Mouse (Mus musculus): Measurements from ENCODE around the gene Igf2bp2. TPM values are rescaled to one million over a fixed set of nuclear protein-coding genes. Genes with fewer than 3 reads are reported as not detected.

The Igf2bp2 gene
- total and polyA plus RNA-seq, 3 experiments: 0.43 to 1.5 (median 0.51) TPM

- in situ Hi-C loops (cut with MboI; ENCODE audit: low pct_ligation_motif_present, low pct_unique_long_range_greater_than_20kb, low sequenced_read_pairs) (no loop called here), dilution Hi-C loops (cut with MboI; ENCODE audit: extremely low pct_ligation_motif_present, extremely low pct_unique_long_range_greater_than_20kb, low sequenced_read_pairs) (no loop called here)
- Histone ChIP-seq H3K27ac (ENCODE audit: insufficient read depth, low read depth) (no peak overlapping the region), H3K79me2 (replicated peaks; ENCODE audit: control insufficient read depth, extremely low read depth, insufficient read depth, poor library complexity, severe bottlenecking) (no peaks in the 10 kb centered on the region), H3K4me1 (ENCODE audit: control insufficient read depth in 1 of 2, insufficient read depth in 2 of 2) (peaks cover 0 to 4% of the 10 kb centered on the region in 2 experiments; a peak in 1 of 4 replicates), H3K27me3 (replicated peaks) (no peaks in the 10 kb centered on the region), H3K9me3 (replicated peaks; ENCODE audit: low read length) (peaks cover 9% of the 10 kb centered on the region), H3K9ac (ENCODE audit: insufficient read depth, low read depth) (no peak overlapping the region), H3K4me3 (replicated peaks in 1 of 3; ENCODE audit: low read depth in 2 of 3, low read length in 2 of 3, poor library complexity in 1 of 3) (no peak overlapping the region), H3K36me3 (replicated peaks in 1 of 2; ENCODE audit: control insufficient read depth in 1 of 2, insufficient read depth in 1 of 2, low read length in 1 of 2) (no peaks in the 10 kb centered on the region), H3K4me2 (ENCODE audit: insufficient read depth, low read depth, poor library complexity, severe bottlenecking) (no peak overlapping the region)
- TF ChIP-seq IRF4 (IDR thresholded peaks at IDR 0.05; ENCODE audit: low read depth, low read length): no peak
- no peak for TF ChIP-seq ETS1 (conservative IDR thresholded peaks at IDR 0.05; ENCODE audit: low read depth, low read length)
- no peak for TF ChIP-seq MXI1 (IDR thresholded peaks at IDR 0.05; ENCODE audit: low read depth, low read length)
- TF ChIP-seq JUND (conservative IDR thresholded peaks at IDR 0.05; ENCODE audit: low read depth, low read length): no peak
- no peak for TF ChIP-seq NELFE (IDR thresholded peaks at IDR 0.05; ENCODE audit: low read depth, low read length)
- no peak for TF ChIP-seq MAX (IDR thresholded peaks at IDR 0.05; ENCODE audit: low read length)
- TF ChIP-seq EP300 (IDR thresholded peaks at IDR 0.05; ENCODE audit: low read length): no peak
- no peak for TF ChIP-seq E2F4 (IDR thresholded peaks at IDR 0.05; ENCODE audit: insufficient replicate concordance, low read depth, low read length)
- no peak for TF ChIP-seq KAT2A (IDR thresholded peaks at IDR 0.05; ENCODE audit: insufficient replicate concordance, low read length)
- TF ChIP-seq PAX5 (IDR thresholded peaks at IDR 0.05; ENCODE audit: low read length): no peak
- TF ChIP-seq TCF12 (IDR thresholded peaks at IDR 0.05; ENCODE audit: low read depth, low read length): no peak
- no peak for TF ChIP-seq RCOR1 (conservative IDR thresholded peaks at IDR 0.05; ENCODE audit: low read depth, low read length)
- no peak for TF ChIP-seq GABPA (IDR thresholded peaks at IDR 0.05; ENCODE audit: insufficient replicate concordance, low read depth, low read length)
- no peak for TF ChIP-seq HCFC1 (IDR thresholded peaks at IDR 0.05; ENCODE audit: low read depth, low read length)
- no peak for TF ChIP-seq MAFK (IDR thresholded peaks at IDR 0.05; ENCODE audit: insufficient replicate concordance, low read length)
- no peak for TF ChIP-seq SMC3 (IDR thresholded peaks at IDR 0.05; ENCODE audit: low read depth, low read length)
- no peak for TF ChIP-seq MYC (IDR thresholded peaks at IDR 0.05; ENCODE audit: low read depth, low read length)
- TF ChIP-seq CHD1 (IDR thresholded peaks at IDR 0.05; ENCODE audit: low read depth, low read length): no peak
- no peak for DNase-seq (ENCODE audit: extremely low read depth)
Observed at GRCm38 (mm10) chr16:22178793-22179192, 15.7 kb upstream of the Igf2bp2 start.

DNA sequence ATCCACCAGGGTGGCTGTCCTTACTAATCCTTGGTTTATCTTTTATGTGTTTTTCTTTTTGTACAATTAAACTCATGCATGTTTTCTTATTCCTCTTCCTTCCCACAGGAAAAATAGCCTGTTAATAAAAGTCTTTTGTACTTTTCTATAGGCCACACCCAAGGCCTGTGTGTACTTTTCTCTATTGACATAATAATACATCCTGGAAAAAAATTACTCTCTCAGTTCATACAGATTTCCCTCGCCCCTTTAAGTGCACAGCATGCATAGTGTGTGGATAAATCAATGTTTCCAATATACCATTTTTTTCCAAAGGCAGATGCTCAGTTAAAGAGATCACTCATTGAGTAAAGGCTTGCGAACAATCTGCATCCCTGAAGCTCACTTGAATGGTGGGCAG is 14.9 kb upstream of the Igf2bp2 start:
- TF ChIP-seq GABPA (IDR thresholded peaks at IDR 0.05; ENCODE audit: insufficient replicate concordance, low read depth, low read length): no peak
- no peak overlapping the region for H3K9ac ChIP-seq (ENCODE audit: insufficient read depth, low read depth)
- peaks cover 9% of the 10 kb centered on the region for H3K9me3 ChIP-seq (replicated peaks; ENCODE audit: low read length)
- H3K4me1 ChIP-seq (ENCODE audit: control insufficient read depth in 1 of 2, insufficient read depth in 2 of 2): peaks cover 0 to 4% of the 10 kb centered on the region in 2 experiments; a peak in 1 of 4 replicates
- H3K4me2 ChIP-seq (ENCODE audit: insufficient read depth, low read depth, poor library complexity, severe bottlenecking): no peak overlapping the region
- no peaks in the 10 kb centered on the region for H3K27me3 ChIP-seq (replicated peaks)
- in situ Hi-C loops (cut with MboI; ENCODE audit: low pct_ligation_motif_present, low pct_unique_long_range_greater_than_20kb, low sequenced_read_pairs): no loop called here
- H3K36me3 ChIP-seq (replicated peaks in 1 of 2; ENCODE audit: control insufficient read depth in 1 of 2, insufficient read depth in 1 of 2, low read length in 1 of 2): no peaks in the 10 kb centered on the region
- no peaks in the 10 kb centered on the region for H3K79me2 ChIP-seq (replicated peaks; ENCODE audit: control insufficient read depth, extremely low read depth, insufficient read depth, poor library complexity, severe bottlenecking)
- no peak overlapping the region for H3K4me3 ChIP-seq (replicated peaks in 1 of 3; ENCODE audit: low read depth in 2 of 3, low read length in 2 of 3, poor library complexity in 1 of 3)
- dilution Hi-C loops (cut with MboI; ENCODE audit: extremely low pct_ligation_motif_present, extremely low pct_unique_long_range_greater_than_20kb, low sequenced_read_pairs): no loop called here
- DNase-seq (ENCODE audit: extremely low read depth): no peak
- no peak overlapping the region for H3K27ac ChIP-seq (ENCODE audit: insufficient read depth, low read depth)

All from CH12.LX (cell line).